Mouse (Mus musculus): ENCODE results near the gene Cep78.

DNA sequence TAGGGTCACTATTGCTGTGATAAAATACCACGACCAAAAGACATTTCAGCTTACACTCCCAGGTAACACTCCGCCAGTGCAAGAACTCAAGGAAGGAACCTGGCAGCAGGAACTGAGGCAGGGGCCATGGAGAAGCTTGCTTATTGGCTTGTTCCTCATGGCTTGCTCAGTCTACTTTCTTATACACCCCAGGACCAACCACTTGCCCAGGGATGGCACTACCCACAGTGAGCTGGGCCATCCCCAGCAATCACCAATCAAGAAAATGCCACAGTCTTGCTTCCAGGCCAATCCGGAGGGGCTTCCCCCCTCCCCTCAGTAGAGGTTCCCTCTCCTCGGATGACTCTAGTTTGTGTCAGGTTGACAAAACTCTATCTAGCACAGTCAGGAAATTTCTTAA, 24.3 kb upstream of the Cep78 start:
- TF ChIP-seq CTCF (IDR thresholded peaks at IDR 0.05; ENCODE audit: low read depth) (no peak), EP300 (optimal IDR thresholded peaks at IDR 0.05) (no peak)
